Mouse (Mus musculus): ENCODE data around the gene Otud5. TPM values are rescaled to one million over a fixed set of nuclear protein-coding genes. Genes with fewer than 3 reads are reported as not detected.
A peak's percentile ranks its signal among the peaks of the same experiment; 100 is the strongest.
"Not testable (repeated sequence)": the region's sequence is repeated elsewhere in the genome, so short reads cannot be mapped to it uniquely, and the experiment has no call there.

The Otud5 gene
- polyA plus RNA-seq, 1 experiment, result 36.3 TPM

GRCm38 (mm10) chrX:7898880-7899874 lies 58.0 kb downstream of the Otud5 start, which contains the start of the genes Pqbp1 and Timm17b:
TSS of gene Pqbp1 (minus strand) at chrX:7899269.
TSS of gene Timm17b (plus strand) at chrX:7899357.
- H3ac ChIP-seq (ENCODE audit: control insufficient read depth, insufficient read length), result peak within 1 kb of the TSS; percentile 74

GRCm38 (mm10) chrX:7904441-7904840 lies 63.3 kb downstream of the Otud5 start:
- no peaks in the 10 kb centered on the region for H3K27me3 ChIP-seq (ENCODE audit: control insufficient read depth, insufficient read depth, insufficient read length)
- TF ChIP-seq SRF (IDR thresholded peaks at IDR 0.05; ENCODE audit: control insufficient read depth, insufficient read length, low read depth) (no peak), POLR2A (IDR thresholded peaks at IDR 0.05; ENCODE audit: insufficient read length, low read depth) (no peak), USF1 (IDR thresholded peaks at IDR 0.05; ENCODE audit: low read depth) (no peak), MYOG (IDR thresholded peaks at IDR 0.05; ENCODE audit: control insufficient read depth in 1 of 3, insufficient read depth in 1 of 3, insufficient read length in 2 of 3, low read depth in 2 of 3) (no peak), MAX (IDR thresholded peaks at IDR 0.05; ENCODE audit: low read depth) (no peak), TCF3 (IDR thresholded peaks at IDR 0.05; ENCODE audit: insufficient read length, low read depth) (no peak)
- H3K79me2 ChIP-seq (ENCODE audit: control insufficient read depth, insufficient read depth), result peaks cover 4% of the 10 kb centered on the region
- no peak overlapping the region for H3K4me3 ChIP-seq
- H3ac ChIP-seq (ENCODE audit: control insufficient read depth, insufficient read length), result no peak overlapping the region
- H3K4me2 ChIP-seq (ENCODE audit: low read depth), result no peak overlapping the region
- H3K36me3 ChIP-seq (ENCODE audit: control insufficient read depth, insufficient read depth), result no peaks in the 10 kb centered on the region

More at GRCm38 (mm10) chrX:7898880-7899874, 58.0 kb downstream of the Otud5 start, which contains the start of the genes Pqbp1 and Timm17b:
- Histone ChIP-seq H3K79me2 (ENCODE audit: control insufficient read depth, insufficient read depth) (peaks cover 13% of the 10 kb centered on the region), H3K27me3 (ENCODE audit: control insufficient read depth, insufficient read depth, insufficient read length) (no peaks in the 10 kb centered on the region), H3K4me2 (ENCODE audit: low read depth) (peak within 1 kb of the TSS; percentile 80), H3K36me3 (ENCODE audit: control insufficient read depth, insufficient read depth) (peaks cover 3% of the 10 kb centered on the region), H3K4me3 (peak within 1 kb of the TSS; percentile 53)
- TF ChIP-seq E2F4 (IDR thresholded peaks at IDR 0.05; ENCODE audit: insufficient read depth), result no peak
- TF ChIP-seq MYOD1 (IDR thresholded peaks at IDR 0.05; ENCODE audit: control insufficient read depth in 1 of 3, insufficient read length in 2 of 3, low read depth in 2 of 3), result no peak
- peak; percentile 93 for TF ChIP-seq POLR2A (IDR thresholded peaks at IDR 0.05; ENCODE audit: insufficient read length, low read depth)
- TF ChIP-seq POLR2AphosphoS2 (IDR thresholded peaks at IDR 0.05; ENCODE audit: insufficient read length, low read depth), result peak; percentile 84
- TF ChIP-seq REST (IDR thresholded peaks at IDR 0.05; ENCODE audit: insufficient read depth, insufficient read length), result no peak

GRCm38 (mm10) chrX:7907735-7908134 lies 66.6 kb downstream of the Otud5 start, which contains the start of gene Gm10491:
TSS of gene Gm10491 (minus strand) at chrX:7907835.
- Histone ChIP-seq H3K27me3 (ENCODE audit: control insufficient read depth, insufficient read depth, insufficient read length) (no peaks in the 10 kb centered on the region), H3K36me3 (ENCODE audit: control insufficient read depth, insufficient read depth) (no peaks in the 10 kb centered on the region), H3K4me3 (no peak within 1 kb of the TSS), H3ac (ENCODE audit: control insufficient read depth, insufficient read length) (no peak within 1 kb of the TSS), H3K79me2 (ENCODE audit: control insufficient read depth, insufficient read depth) (no peaks in the 10 kb centered on the region), H3K4me2 (ENCODE audit: low read depth) (no peak within 1 kb of the TSS)
- TF ChIP-seq E2F4 (IDR thresholded peaks at IDR 0.05; ENCODE audit: insufficient read depth) (no peak), TCF3 (IDR thresholded peaks at IDR 0.05; ENCODE audit: insufficient read length, low read depth) (no peak), CEBPB (IDR thresholded peaks at IDR 0.05; ENCODE audit: insufficient read depth, poor library complexity, severe bottlenecking) (no peak), MYOG (IDR thresholded peaks at IDR 0.05; ENCODE audit: control insufficient read depth in 1 of 3, insufficient read depth in 1 of 3, insufficient read length in 2 of 3, low read depth in 2 of 3) (no peak), MAX (IDR thresholded peaks at IDR 0.05; ENCODE audit: low read depth) (no peak), REST (IDR thresholded peaks at IDR 0.05; ENCODE audit: insufficient read depth, insufficient read length) (no peak)

GRCm38 (mm10) chrX:7909242-7909641 lies 68.1 kb downstream of the Otud5 start, which contains the start of gene Gm10490:
TSS of gene Gm10490 (plus strand) at chrX:7909542.
- H3K36me3 ChIP-seq (ENCODE audit: control insufficient read depth, insufficient read depth); H3K79me2 ChIP-seq (ENCODE audit: control insufficient read depth, insufficient read depth); H3K27me3 ChIP-seq (ENCODE audit: control insufficient read depth, insufficient read depth, insufficient read length); H3K4me2 ChIP-seq (ENCODE audit: low read depth); H3ac ChIP-seq (ENCODE audit: control insufficient read depth, insufficient read length); H3K4me3 ChIP-seq: not testable (repeated sequence)

GRCm38 (mm10) chrX:7910473-7910872 lies 69.3 kb downstream of the Otud5 start:
- H3K4me3 ChIP-seq, result no peak overlapping the region
- H3K4me2 ChIP-seq (ENCODE audit: low read depth), result no peak overlapping the region
- H3ac ChIP-seq (ENCODE audit: control insufficient read depth, insufficient read length), result no peak overlapping the region
- TF ChIP-seq POLR2AphosphoS2 (IDR thresholded peaks at IDR 0.05; ENCODE audit: insufficient read length, low read depth), result no peak
- no peak for TF ChIP-seq MYOD1 (IDR thresholded peaks at IDR 0.05; ENCODE audit: control insufficient read depth in 1 of 3, insufficient read length in 2 of 3, low read depth in 2 of 3)
- no peak for TF ChIP-seq REST (IDR thresholded peaks at IDR 0.05; ENCODE audit: insufficient read depth, insufficient read length)
- TF ChIP-seq POLR2A (IDR thresholded peaks at IDR 0.05; ENCODE audit: insufficient read length, low read depth), result no peak
- no peak for TF ChIP-seq SRF (IDR thresholded peaks at IDR 0.05; ENCODE audit: control insufficient read depth, insufficient read length, low read depth)
- no peak for TF ChIP-seq USF1 (IDR thresholded peaks at IDR 0.05; ENCODE audit: low read depth)
- TF ChIP-seq E2F4 (IDR thresholded peaks at IDR 0.05; ENCODE audit: insufficient read depth), result no peak
- TF ChIP-seq CEBPB (IDR thresholded peaks at IDR 0.05; ENCODE audit: insufficient read depth, poor library complexity, severe bottlenecking), result no peak
- TF ChIP-seq TCF3 (IDR thresholded peaks at IDR 0.05; ENCODE audit: insufficient read length, low read depth), result no peak
- no peak for TF ChIP-seq TCF12 (IDR thresholded peaks at IDR 0.05; ENCODE audit: insufficient read depth, poor library complexity, severe bottlenecking)
- TF ChIP-seq MYOG (IDR thresholded peaks at IDR 0.05; ENCODE audit: control insufficient read depth in 1 of 3, insufficient read depth in 1 of 3, insufficient read length in 2 of 3, low read depth in 2 of 3), result no peak
- TF ChIP-seq MAX (IDR thresholded peaks at IDR 0.05; ENCODE audit: low read depth), result no peak
- no peaks in the 10 kb centered on the region for H3K27me3 ChIP-seq (ENCODE audit: control insufficient read depth, insufficient read depth, insufficient read length)
- H3K79me2 ChIP-seq (ENCODE audit: control insufficient read depth, insufficient read depth), result no peaks in the 10 kb centered on the region
- H3K36me3 ChIP-seq (ENCODE audit: control insufficient read depth, insufficient read depth), result no peaks in the 10 kb centered on the region

GRCm38 (mm10) chrX:7915669-7916068 lies 74.5 kb downstream of the Otud5 start:
- H3K79me2 ChIP-seq (ENCODE audit: control insufficient read depth, insufficient read depth); H3K4me2 ChIP-seq (ENCODE audit: low read depth); H3K27me3 ChIP-seq (ENCODE audit: control insufficient read depth, insufficient read depth, insufficient read length); H3K36me3 ChIP-seq (ENCODE audit: control insufficient read depth, insufficient read depth); H3ac ChIP-seq (ENCODE audit: control insufficient read depth, insufficient read length); H3K4me3 ChIP-seq: not testable (repeated sequence)

GRCm38 (mm10) chrX:7917960-7918359 lies 76.8 kb downstream of the Otud5 start:
- H3K27me3 ChIP-seq (ENCODE audit: control insufficient read depth, insufficient read depth, insufficient read length), result peaks cover 12% of the 10 kb centered on the region
- H3K4me3 ChIP-seq; H3K79me2 ChIP-seq (ENCODE audit: control insufficient read depth, insufficient read depth); H3K4me2 ChIP-seq (ENCODE audit: low read depth); H3K36me3 ChIP-seq (ENCODE audit: control insufficient read depth, insufficient read depth); H3ac ChIP-seq (ENCODE audit: control insufficient read depth, insufficient read length): not testable (repeated sequence)
